Mouse (Mus musculus) neural tube, embryonic 13.5 days (tissue): Measurements from ENCODE around the gene Gm47996. TPM values are rescaled to one million over a fixed set of nuclear protein-coding genes. Genes with fewer than 3 reads are reported as not detected.
"Not testable (repeated sequence)": the region's sequence is repeated elsewhere in the genome, so short reads cannot be mapped to it uniquely, and the experiment has no call there.

Source experiments
- ATAC-seq: fragments of 200-750 bp; cut with Nextera tagmentation; 2 replicates; pipeline ENCODE4 v1.8.0; 2017; ENCODE audit warnings: low read depth, mild to moderate bottlenecking, moderate TSS enrichment, moderate library complexity
- H3K27ac ChIP-seq: fragments of 300-500 bp; sonication (generic); replicated peaks from 2 replicates; pipeline ENCODE4 v1.5.1; 2015; ENCODE audit warnings: moderate library complexity, mild to moderate bottlenecking, inconsistent platforms
- H3K27me3 ChIP-seq: fragments of 300-500 bp; sonication (generic); 2 replicates; pipeline ENCODE4 v1.6.1; 2015; ENCODE audit warnings: mild to moderate bottlenecking, inconsistent platforms
- H3K36me3 ChIP-seq: fragments of 300-500 bp; sonication (generic); 2 replicates; pipeline ENCODE4 v1.6.1; 2015; ENCODE audit warnings: mild to moderate bottlenecking, inconsistent platforms
- H3K4me1 ChIP-seq: fragments of 300-500 bp; sonication (generic); replicated peaks from 2 replicates; pipeline ENCODE4 v1.6.1; 2015; ENCODE audit warnings: inconsistent platforms
- H3K4me2 ChIP-seq: fragments of 300-500 bp; sonication (generic); 2 replicates; pipeline ENCODE4 v1.6.1; 2015; ENCODE audit warnings: inconsistent platforms, mild to moderate bottlenecking, moderate library complexity
- H3K4me3 ChIP-seq: fragments of 300-500 bp; sonication (generic); 2 replicates; pipeline ENCODE4 v1.5.1; 2015; ENCODE audit warnings: mild to moderate bottlenecking, inconsistent platforms
- H3K9ac ChIP-seq: fragments of 300-500 bp; sonication (generic); 2 replicates; pipeline ENCODE4 v1.6.1; 2015; ENCODE audit warnings: moderate library complexity, mild to moderate bottlenecking, inconsistent platforms
- H3K9me3 ChIP-seq: fragments of 300-500 bp; sonication (generic); 2 replicates; pipeline ENCODE4 v1.6.1; 2016; ENCODE audit warnings: inconsistent platforms
- WGBS: fragments of 180-500 bp; shearing (Covaris S2); methylation state at CpG from one replicate; pipeline ENCODE4 v1.1.7; 2015; 5-methylcytosine and 5-hydroxymethylcytosine counted together
- polyA plus RNA-seq: library from polyadenylated mRNA; unstranded; fragments of >200 nt; fragmentation: Nextera tagmentation; extraction: Ambion mirVana; gene quantifications from 2 replicates; pipeline ENCODE4 v1.2.1, GENCODE M21; 2015

Gm47996 gene
- polyA plus RNA-seq, 1 experiment from 2014 or later: not detected

- H3K4me3 ChIP-seq, H3K27me3 ChIP-seq, H3K9me3 ChIP-seq, ATAC-seq, H3K4me1 ChIP-seq, H3K4me2 ChIP-seq, H3K9ac ChIP-seq, H3K36me3 ChIP-seq, H3K27ac ChIP-seq: not testable (repeated sequence)
- 88% methylated on average over 4 of the region's 4 CpGs for whole genome bisulfite sequencing
These were observed 23.0 kb upstream of the Gm47996 start for GRCm38 (mm10) chr1:151186879-151187424.

- Histone ChIP-seq H3K9me3 (no peaks in the 10 kb centered on the region), H3K4me3 (no peak overlapping the region)
- ATAC-seq: no peak
These were observed 21.5 kb upstream of the Gm47996 start for GRCm38 (mm10) chr1:151188469-151188868.

GRCm38 (mm10) chr1:151192075-151192474 lies 17.9 kb upstream of the Gm47996 start, which contains the start of gene Gm8947:
Gm8947 (plus strand) TSS chr1:151192376.
- WGBS: 89% methylated on average over 2 of the region's 7 CpGs
- not testable (repeated sequence) for ATAC-seq, H3K27me3 ChIP-seq, H3K4me1 ChIP-seq, H3K27ac ChIP-seq, H3K4me2 ChIP-seq, H3K36me3 ChIP-seq, H3K9me3 ChIP-seq, H3K9ac ChIP-seq, H3K4me3 ChIP-seq

More at GRCm38 (mm10) chr1:151188469-151188868, 21.5 kb upstream of the Gm47996 start:
- Histone ChIP-seq H3K27ac (no peak overlapping the region), H3K27me3 (no peaks in the 10 kb centered on the region), H3K4me2 (no peak overlapping the region), H3K36me3 (no peaks in the 10 kb centered on the region), H3K4me1 (no peaks in the 10 kb centered on the region), H3K9ac (no peak overlapping the region)
- WGBS: 91% methylated on average over 4 of the region's 4 CpGs

GRCm38 (mm10) chr1:151192739-151193138 lies 17.2 kb upstream of the Gm47996 start:
- not testable (repeated sequence) for H3K27ac ChIP-seq, H3K27me3 ChIP-seq
- 94% methylated on average over 15 of the region's 15 CpGs for WGBS

GRCm38 (mm10) chr1:151195986-151196385 lies 13.9 kb upstream of the Gm47996 start:
- H3K4me3 ChIP-seq, ATAC-seq, H3K27ac ChIP-seq, H3K4me2 ChIP-seq, H3K9ac ChIP-seq, H3K4me1 ChIP-seq, H3K36me3 ChIP-seq, H3K9me3 ChIP-seq, H3K27me3 ChIP-seq: not testable (repeated sequence)
- 74% methylated on average over 4 of the region's 4 CpGs for WGBS

More at GRCm38 (mm10) chr1:151192739-151193138, 17.2 kb upstream of the Gm47996 start:
- not testable (repeated sequence) for H3K4me3 ChIP-seq, H3K9me3 ChIP-seq, H3K36me3 ChIP-seq, ATAC-seq, H3K9ac ChIP-seq, H3K4me2 ChIP-seq, H3K4me1 ChIP-seq

GRCm38 (mm10) chr1:151196690-151197089 lies 13.2 kb upstream of the Gm47996 start:
- H3K4me2 ChIP-seq, H3K4me1 ChIP-seq, H3K4me3 ChIP-seq, ATAC-seq, H3K27ac ChIP-seq, H3K9ac ChIP-seq, H3K27me3 ChIP-seq, H3K9me3 ChIP-seq, H3K36me3 ChIP-seq: not testable (repeated sequence)
- WGBS: 91% methylated on average over 3 of the region's 3 CpGs

GRCm38 (mm10) chr1:151198120-151198519 lies 11.8 kb upstream of the Gm47996 start, which contains the start of gene Gm47995:
Gm47995 (plus strand) TSS chr1:151198448.
- H3K27ac ChIP-seq, H3K36me3 ChIP-seq, H3K27me3 ChIP-seq, H3K9ac ChIP-seq, H3K4me2 ChIP-seq, H3K4me3 ChIP-seq, H3K9me3 ChIP-seq, ATAC-seq, H3K4me1 ChIP-seq: not testable (repeated sequence)
- 88% methylated on average over 3 of the region's 4 CpGs for WGBS

GRCm38 (mm10) chr1:151200620-151201019 lies 9.3 kb upstream of the Gm47996 start:
- H3K36me3 ChIP-seq, H3K27ac ChIP-seq, H3K4me1 ChIP-seq, H3K4me2 ChIP-seq, H3K4me3 ChIP-seq, ATAC-seq, H3K9ac ChIP-seq, H3K9me3 ChIP-seq, H3K27me3 ChIP-seq: not testable (repeated sequence)

GRCm38 (mm10) chr1:151202771-151203170 lies 7.2 kb upstream of the Gm47996 start:
- not testable (repeated sequence) for H3K27ac ChIP-seq, H3K9me3 ChIP-seq, H3K9ac ChIP-seq, H3K36me3 ChIP-seq, H3K4me2 ChIP-seq, H3K4me1 ChIP-seq, H3K27me3 ChIP-seq, ATAC-seq, H3K4me3 ChIP-seq
- 89% methylated on average over 3 of the region's 5 CpGs for WGBS

GRCm38 (mm10) chr1:151203818-151204217 lies 6.1 kb upstream of the Gm47996 start, which contains the start of gene 3110040M04Rik:
3110040M04Rik (plus strand) TSS chr1:151204121.
- H3K9me3 ChIP-seq, H3K27ac ChIP-seq, H3K27me3 ChIP-seq, H3K4me3 ChIP-seq, H3K9ac ChIP-seq, H3K36me3 ChIP-seq, H3K4me2 ChIP-seq, ATAC-seq, H3K4me1 ChIP-seq: not testable (repeated sequence)
- WGBS: no CpG with 5 or more reads among the region's 6 CpGs

GRCm38 (mm10) chr1:151208493-151208892 lies 1.4 kb upstream of the Gm47996 start:
- not testable (repeated sequence) for H3K4me3 ChIP-seq, H3K27ac ChIP-seq, H3K9me3 ChIP-seq, H3K4me2 ChIP-seq, H3K36me3 ChIP-seq, H3K27me3 ChIP-seq, ATAC-seq, H3K4me1 ChIP-seq, H3K9ac ChIP-seq
- 81% methylated on average over 3 of the region's 5 CpGs for WGBS

- H3K9me3 ChIP-seq, ATAC-seq, H3K4me1 ChIP-seq, H3K4me2 ChIP-seq, H3K27me3 ChIP-seq, H3K27ac ChIP-seq, H3K4me3 ChIP-seq, H3K9ac ChIP-seq, H3K36me3 ChIP-seq: not testable (repeated sequence)
These were observed 987 bp upstream of the Gm47996 start for GRCm38 (mm10) chr1:151208944-151209343.

- ATAC-seq, H3K9ac ChIP-seq, H3K27ac ChIP-seq, H3K4me3 ChIP-seq, H3K4me1 ChIP-seq, H3K9me3 ChIP-seq, H3K36me3 ChIP-seq, H3K27me3 ChIP-seq, H3K4me2 ChIP-seq: not testable (repeated sequence)
- 93% methylated on average over 5 of the region's 5 CpGs for WGBS
These were observed 1.7 kb downstream of the Gm47996 start for GRCm38 (mm10) chr1:151211666-151212065.
